Mouse (Mus musculus): ENCODE data around the gene Ntm.

The Ntm gene

GRCm38 (mm10) chr9:29330486-29330885 lies 632.5 kb downstream of the Ntm start:
- no peak for DNase-seq (ENCODE audit: low spot score in 2 of 2)

- no peak for DNase-seq (ENCODE audit: low spot score in 2 of 2)
These were observed 636.7 kb downstream of the Ntm start for GRCm38 (mm10) chr9:29326283-29326682.

- DNase-seq (ENCODE audit: low spot score in 2 of 2), result no peak
These were observed 637.8 kb downstream of the Ntm start for GRCm38 (mm10) chr9:29325137-29325536.

GRCm38 (mm10) chr9:29319197-29319596 lies 643.7 kb downstream of the Ntm start:
- no peak for DNase-seq (ENCODE audit: low spot score in 2 of 2)

GRCm38 (mm10) chr9:29318676-29319162 lies 644.2 kb downstream of the Ntm start:
- no peak for DNase-seq (ENCODE audit: low spot score in 2 of 2)

- no peak for DNase-seq (ENCODE audit: low spot score in 2 of 2)
These were observed 645.3 kb downstream of the Ntm start for GRCm38 (mm10) chr9:29317623-29318022.

GRCm38 (mm10) chr9:29315842-29316241 lies 647.1 kb downstream of the Ntm start:
- no peak for DNase-seq (ENCODE audit: low spot score in 2 of 2)

- DNase-seq (ENCODE audit: low spot score in 2 of 2), result no peak
These were observed 656.0 kb downstream of the Ntm start for GRCm38 (mm10) chr9:29306961-29307360.

- DNase-seq (ENCODE audit: low spot score in 2 of 2), result no peak
These were observed 664.6 kb downstream of the Ntm start for GRCm38 (mm10) chr9:29298340-29298739.

GRCm38 (mm10) chr9:29296752-29297151 lies 666.2 kb downstream of the Ntm start:
- no peak for DNase-seq (ENCODE audit: low spot score in 2 of 2)

GRCm38 (mm10) chr9:29288003-29288704 lies 674.8 kb downstream of the Ntm start:
- no peak for DNase-seq (ENCODE audit: low spot score in 2 of 2)

GRCm38 (mm10) chr9:29285144-29285543 lies 677.8 kb downstream of the Ntm start:
- DNase-seq (ENCODE audit: low spot score in 2 of 2), result no peak

- DNase-seq (ENCODE audit: low spot score in 2 of 2), result no peak
These were observed 690.1 kb downstream of the Ntm start for GRCm38 (mm10) chr9:29272861-29273260.

GRCm38 (mm10) chr9:29269988-29270387 lies 693.0 kb downstream of the Ntm start:
- DNase-seq (ENCODE audit: low spot score in 2 of 2), result no peak

GRCm38 (mm10) chr9:29269277-29269646 lies 693.7 kb downstream of the Ntm start:
- no peak for DNase-seq (ENCODE audit: low spot score in 2 of 2)

GRCm38 (mm10) chr9:29268583-29269276 lies 694.2 kb downstream of the Ntm start:
- no peak for DNase-seq (ENCODE audit: low spot score in 2 of 2)

- DNase-seq (ENCODE audit: low spot score in 2 of 2), result no peak
These were observed 695.3 kb downstream of the Ntm start for GRCm38 (mm10) chr9:29267663-29268062.

- DNase-seq (ENCODE audit: low spot score in 2 of 2), result no peak
These were observed 697.8 kb downstream of the Ntm start for GRCm38 (mm10) chr9:29265177-29265576.

GRCm38 (mm10) chr9:29262836-29263235 lies 700.1 kb downstream of the Ntm start:
- no peak for DNase-seq (ENCODE audit: low spot score in 2 of 2)

- DNase-seq (ENCODE audit: low spot score in 2 of 2), result no peak
These were observed 710.1 kb downstream of the Ntm start for GRCm38 (mm10) chr9:29252866-29253265.

- no peak for DNase-seq (ENCODE audit: low spot score in 2 of 2)
These were observed 712.1 kb downstream of the Ntm start for GRCm38 (mm10) chr9:29250813-29251212.

- DNase-seq (ENCODE audit: low spot score in 2 of 2), result no peak
These were observed 715.1 kb downstream of the Ntm start for GRCm38 (mm10) chr9:29247812-29248211.

GRCm38 (mm10) chr9:29244006-29244405 lies 718.9 kb downstream of the Ntm start:
- DNase-seq (ENCODE audit: low spot score in 2 of 2), result no peak

Measured in urinary bladder, adult 18-20 months (tissue).